Mouse (Mus musculus) heart, postnatal 25 days (tissue): Measurements from ENCODE around the gene Pck1. TPM values are rescaled to one million over a fixed set of nuclear protein-coding genes. Genes with fewer than 3 reads are reported as not detected.

Experiments used
- DNase-seq: peaks from one replicate; pipeline ENCODE4 v3.0.0; 2022; ENCODE audit warnings: low spot score
- intact Hi-C: fragments of 180-260 bp; cut with DNase I; formaldehyde crosslinking; loops from one replicate; pipeline ENCODE4 v1.15.1; 2025
- total RNA-seq, 2 experiments: library from RNA; stranded (reverse); gene quantifications; 2 replicates each; pipeline ENCODE4 v1.2.3; 2021

Pck1 gene
- total RNA-seq, 2 experiments from 2014 or later: 10.1 to 16.0 TPM

DNA sequence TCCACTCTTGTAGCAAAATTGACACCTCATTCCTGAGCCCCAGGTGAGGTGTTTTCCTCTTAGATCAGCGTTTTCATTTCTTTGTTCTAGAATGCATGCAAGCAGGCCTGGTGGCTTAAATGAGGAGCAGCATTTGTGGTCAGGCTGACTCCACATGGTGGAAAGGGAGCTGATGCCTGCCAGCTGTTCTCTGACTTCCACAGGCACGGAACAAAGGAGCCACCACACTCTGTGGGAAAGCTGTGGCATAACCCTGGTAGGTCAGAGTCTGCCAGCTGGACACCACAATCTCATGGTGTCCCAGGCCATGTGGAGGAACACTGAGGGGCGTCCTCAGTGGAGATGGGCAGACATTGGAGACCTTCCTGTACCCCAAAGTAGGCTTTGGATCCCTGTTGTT, 7.0 kb upstream of the Pck1 start:
- intact Hi-C loops: no loop called here

DNA sequence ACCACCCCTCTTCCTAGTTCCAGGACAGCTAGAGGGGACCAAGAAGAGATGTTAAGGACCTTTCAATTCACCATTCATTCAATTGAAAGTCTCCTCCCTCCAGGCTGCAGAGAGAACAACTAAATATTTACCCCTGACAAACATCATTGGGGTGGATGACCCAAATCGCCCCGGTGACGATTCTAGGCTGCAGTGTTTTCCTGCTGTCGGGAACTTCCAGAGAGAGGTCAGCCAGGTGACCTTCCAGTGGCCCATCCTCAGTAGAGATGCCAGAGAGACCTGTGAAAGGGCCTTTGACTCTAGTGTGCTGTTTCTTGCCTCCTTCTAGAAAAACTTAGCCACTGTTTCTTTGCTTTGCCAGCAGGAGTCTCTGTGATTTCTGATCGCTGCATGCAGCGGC, 6.1 kb upstream of the Pck1 start:
- DNase-seq: no peak
- intact Hi-C loops: no loop called here

More for the DNA sequence above, 7.0 kb upstream of the Pck1 start:
- no peak for DNase-seq

DNA sequence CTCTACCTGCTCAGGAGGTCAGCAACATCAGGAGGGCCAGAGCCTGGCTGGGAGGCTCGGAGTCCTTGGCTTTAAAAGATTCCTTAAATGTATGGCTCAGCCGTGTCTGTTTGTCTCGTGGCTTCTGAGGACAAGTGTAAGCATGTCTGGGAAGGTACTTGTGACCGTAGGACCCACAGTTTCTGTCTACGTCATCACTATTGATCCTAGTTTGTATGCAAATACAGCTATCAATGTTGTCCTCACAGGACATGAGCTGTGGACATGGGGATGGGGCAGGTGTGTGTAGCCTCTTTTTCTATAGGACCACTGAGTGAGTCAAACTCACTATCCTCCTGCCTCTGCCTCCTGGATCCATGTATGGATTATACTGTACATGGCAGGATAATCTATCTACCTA, 4.8 kb upstream of the Pck1 start:
- intact Hi-C loops: no loop called here
- DNase-seq: no peak

DNA sequence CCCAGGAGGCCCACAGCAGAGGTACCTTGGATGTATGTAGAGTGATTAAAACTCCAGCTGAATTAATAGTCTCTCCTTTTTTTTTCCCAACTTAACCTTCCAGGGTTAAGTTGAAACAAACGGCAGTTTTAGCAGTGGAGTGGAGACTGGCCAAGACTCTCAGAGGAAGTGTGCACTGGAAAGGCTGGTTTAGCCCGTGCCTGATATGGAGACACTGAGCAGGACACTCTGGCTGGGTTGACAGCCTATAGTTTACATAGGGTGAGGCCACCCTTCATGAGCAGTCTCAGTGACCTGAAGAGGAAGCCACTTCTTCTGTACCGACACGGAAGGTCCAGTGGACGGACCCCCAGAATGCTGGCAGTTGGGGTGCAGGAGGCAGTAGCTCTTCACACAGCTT, 1.5 kb upstream of the Pck1 start:
- intact Hi-C loops: no loop called here
- DNase-seq: no peak

DNA sequence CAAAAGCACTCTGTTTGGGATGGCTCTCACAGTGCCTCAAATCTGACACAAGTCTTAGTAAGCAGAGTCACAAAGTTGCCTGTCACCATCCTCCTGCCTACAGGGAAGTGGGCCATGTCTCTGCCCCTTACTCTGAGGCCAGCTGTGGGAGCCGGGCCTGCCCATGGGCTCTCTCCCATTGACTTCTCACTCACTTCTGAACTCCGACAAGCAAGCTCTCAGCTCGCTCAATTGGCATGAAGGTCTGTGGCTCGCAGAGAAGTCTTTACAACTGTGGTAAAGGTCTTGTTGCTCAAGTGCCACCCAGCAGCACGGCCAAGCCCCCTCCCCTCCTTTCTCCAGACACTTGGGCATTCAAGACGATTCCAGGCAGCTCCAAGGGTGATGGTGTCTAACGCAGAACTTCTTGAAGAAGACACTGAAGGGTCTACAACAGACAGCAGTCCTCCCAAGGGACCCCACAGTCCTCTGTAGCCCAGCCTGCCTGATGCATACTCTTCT, 1.0 kb upstream of the Pck1 start:
- DNase-seq: no peak
- intact Hi-C loops: no loop called here

DNA sequence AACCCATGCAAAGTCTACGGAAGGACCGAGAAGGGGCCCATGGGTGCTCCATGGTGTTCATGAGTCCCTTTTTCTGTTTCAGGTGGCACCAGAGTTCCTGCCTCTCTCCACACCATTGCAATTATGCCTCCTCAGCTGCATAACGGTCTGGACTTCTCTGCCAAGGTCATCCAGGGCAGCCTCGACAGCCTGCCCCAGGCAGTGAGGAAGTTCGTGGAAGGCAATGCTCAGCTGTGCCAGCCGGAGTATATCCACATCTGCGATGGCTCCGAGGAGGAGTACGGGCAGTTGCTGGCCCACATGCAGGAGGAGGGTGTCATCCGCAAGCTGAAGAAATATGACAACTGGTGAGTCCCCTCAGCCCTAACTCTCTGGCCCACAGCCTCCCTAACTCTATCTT, 418 bp downstream of the Pck1 start:
- intact Hi-C loops: no loop called here

DNA sequence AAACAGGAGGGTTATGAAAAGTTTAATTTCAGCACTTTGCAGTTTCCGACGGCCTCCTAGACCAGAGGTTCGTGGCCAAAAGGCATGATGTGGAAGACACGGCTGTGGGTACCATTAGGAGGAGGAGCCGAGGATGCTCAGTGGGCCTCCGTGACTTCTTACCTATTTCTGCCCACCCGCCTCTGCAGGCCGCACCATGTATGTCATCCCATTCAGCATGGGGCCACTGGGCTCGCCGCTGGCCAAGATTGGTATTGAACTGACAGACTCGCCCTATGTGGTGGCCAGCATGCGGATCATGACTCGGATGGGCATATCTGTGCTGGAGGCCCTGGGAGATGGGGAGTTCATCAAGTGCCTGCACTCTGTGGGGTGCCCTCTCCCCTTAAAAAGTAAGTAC, 1.7 kb downstream of the Pck1 start:
- DNase-seq: no peak
- intact Hi-C loops: no loop called here

More for the DNA sequence above, 418 bp downstream of the Pck1 start:
- no peak for DNase-seq

DNA sequence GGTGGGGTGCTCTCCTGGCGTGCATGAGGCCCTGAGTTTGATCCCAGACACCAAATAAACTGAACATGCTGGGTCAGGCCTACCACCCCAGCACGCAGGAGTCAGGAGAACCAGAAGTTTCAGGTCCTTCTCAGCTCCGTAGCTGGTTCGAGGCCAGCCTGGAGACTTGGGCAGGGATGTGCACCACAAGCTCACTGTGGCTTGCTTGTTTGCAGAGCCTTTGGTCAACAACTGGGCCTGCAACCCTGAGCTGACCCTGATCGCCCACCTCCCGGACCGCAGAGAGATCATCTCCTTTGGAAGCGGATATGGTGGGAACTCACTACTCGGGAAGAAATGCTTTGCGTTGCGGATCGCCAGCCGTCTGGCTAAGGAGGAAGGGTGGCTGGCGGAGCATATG, 2.1 kb downstream of the Pck1 start:
- DNase-seq: no peak
- intact Hi-C loops: no loop called here

DNA sequence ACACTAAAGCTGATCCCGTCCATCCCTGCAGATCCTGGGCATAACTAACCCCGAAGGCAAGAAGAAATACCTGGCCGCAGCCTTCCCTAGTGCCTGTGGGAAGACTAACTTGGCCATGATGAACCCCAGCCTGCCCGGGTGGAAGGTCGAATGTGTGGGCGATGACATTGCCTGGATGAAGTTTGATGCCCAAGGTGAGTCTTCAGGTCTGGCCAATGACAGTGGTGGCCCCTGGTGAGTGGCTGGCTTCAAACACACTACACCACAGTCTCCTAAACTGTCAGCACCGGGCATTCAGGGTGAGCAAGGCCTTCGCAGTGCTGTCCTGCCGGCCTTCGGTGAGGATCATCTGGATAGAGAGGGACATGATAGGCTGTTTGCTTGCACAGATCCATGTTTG, 3.1 kb downstream of the Pck1 start:
- DNase-seq: no peak
- intact Hi-C loops: no loop called here

DNA sequence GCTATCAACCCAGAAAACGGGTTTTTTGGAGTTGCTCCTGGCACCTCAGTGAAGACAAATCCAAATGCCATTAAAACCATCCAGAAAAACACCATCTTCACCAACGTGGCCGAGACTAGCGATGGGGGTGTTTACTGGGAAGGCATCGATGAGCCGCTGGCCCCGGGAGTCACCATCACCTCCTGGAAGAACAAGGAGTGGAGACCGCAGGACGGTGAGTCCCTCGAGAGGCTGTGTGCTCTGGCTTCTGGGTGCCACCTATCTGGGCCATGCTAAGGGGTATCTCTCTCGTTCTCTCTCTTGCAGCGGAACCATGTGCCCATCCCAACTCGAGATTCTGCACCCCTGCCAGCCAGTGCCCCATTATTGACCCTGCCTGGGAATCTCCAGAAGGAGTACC, 4.1 kb downstream of the Pck1 start:
- intact Hi-C loops: no loop called here
- no peak for DNase-seq

DNA sequence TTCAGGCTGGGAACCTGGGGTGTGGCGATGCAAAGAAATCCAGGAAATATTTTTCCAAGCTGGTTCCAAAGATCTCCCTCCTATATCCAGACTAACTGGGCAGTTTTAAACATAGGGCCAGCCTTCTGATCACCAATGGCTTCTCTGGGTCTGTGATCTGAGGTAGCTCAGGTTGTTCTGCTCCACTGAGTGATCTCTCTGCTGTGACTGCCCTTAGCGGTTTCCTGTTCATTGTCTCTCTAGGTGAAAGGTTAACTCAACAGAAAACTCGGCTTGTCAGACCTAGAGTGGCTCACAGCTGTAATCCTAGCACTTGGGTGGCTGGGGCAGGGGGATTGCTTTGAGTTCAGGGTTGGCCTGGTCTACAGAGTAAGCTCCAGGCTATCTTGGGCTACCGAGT, 4.5 kb downstream of the Pck1 start:
- intact Hi-C loops: no loop called here
- DNase-seq: no peak

DNA sequence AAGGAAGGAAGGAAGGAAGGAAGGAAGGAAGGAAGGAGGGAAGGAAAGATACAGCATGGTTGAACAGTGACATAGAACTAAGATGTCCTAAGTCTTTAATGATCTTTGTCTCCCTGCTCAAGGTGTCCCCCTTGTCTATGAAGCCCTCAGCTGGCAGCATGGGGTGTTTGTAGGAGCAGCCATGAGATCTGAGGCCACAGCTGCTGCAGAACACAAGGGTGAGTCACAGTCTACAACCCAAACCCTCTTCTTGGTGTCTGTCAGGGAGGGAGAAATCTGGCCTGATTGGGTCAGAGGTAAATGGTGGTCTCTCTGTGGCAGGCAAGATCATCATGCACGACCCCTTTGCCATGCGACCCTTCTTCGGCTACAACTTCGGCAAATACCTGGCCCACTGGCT, 5.0 kb downstream of the Pck1 start:
- intact Hi-C loops: no loop called here
- no peak for DNase-seq

DNA sequence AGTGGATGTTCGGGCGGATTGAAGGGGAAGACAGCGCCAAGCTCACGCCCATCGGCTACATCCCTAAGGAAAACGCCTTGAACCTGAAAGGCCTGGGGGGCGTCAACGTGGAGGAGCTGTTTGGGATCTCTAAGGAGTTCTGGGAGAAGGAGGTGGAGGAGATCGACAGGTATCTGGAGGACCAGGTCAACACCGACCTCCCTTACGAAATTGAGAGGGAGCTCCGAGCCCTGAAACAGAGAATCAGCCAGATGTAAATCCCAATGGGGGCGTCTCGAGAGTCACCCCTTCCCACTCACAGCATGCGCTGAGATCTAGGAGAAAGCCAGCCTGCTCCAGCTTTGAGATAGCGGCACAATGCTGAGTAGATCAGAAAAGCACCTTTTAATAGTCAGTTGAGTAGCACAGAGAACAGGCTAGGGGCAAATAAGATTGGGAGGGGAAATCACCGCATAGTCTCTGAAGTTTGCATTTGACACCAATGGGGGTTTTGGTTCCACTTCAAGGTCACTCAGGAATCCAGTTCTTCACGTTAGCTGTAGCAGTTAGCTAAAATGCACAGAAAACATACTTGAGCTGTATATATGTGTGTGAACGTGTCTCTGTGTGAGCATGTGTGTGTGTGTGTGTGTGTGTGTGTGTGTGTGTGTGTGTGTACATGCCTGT, 5.7 kb downstream of the Pck1 start:
- intact Hi-C loops: no loop called here
- DNase-seq: no peak

DNA sequence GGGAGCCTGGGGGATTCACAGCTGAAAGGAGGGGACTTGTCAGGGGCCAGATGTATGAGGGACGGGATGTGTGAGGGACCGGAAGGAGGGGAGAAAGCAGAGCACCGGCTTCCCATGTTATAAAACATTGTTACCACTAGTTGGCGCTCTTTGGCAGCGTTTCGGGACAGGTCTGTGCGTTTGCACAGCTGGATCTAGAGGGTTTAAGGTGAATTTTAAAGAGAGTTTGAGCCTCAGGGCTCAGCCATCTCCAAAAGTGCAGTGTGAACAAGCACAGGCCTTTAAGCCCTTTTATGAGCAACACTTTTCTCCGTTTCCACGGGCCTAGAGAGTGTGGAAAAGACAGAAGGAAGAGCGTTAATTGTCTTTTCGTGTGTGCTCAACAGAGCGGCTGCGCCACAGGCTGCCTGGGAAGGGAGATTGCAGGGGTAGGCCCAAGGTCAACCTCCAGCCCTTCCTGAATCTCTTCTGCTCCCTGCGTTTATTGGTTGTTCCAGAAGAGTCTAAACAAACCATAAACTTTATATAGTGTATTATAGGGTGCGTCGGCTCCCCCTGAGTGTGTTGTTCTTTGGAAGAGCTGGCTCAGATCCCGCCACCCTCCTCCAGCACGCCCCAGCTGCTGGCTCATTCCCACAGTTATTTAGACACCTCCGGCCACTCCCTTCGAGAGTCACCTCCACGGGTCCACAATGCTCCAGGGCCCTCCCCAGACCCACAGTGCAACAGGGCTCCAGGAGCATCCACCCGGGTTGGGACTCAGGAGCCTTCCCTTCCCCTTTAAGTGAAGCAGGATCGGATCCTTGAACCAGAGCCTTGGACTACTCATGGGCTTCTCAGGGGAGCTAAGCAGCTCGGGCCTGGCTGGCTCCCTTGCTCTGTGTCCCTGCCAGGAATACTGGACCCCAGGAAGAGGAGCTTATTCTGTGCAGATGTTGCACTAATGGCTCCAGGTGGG, 6.8 kb downstream of the Pck1 start:
- intact Hi-C loops: no loop called here
- DNase-seq: no peak

DNA sequence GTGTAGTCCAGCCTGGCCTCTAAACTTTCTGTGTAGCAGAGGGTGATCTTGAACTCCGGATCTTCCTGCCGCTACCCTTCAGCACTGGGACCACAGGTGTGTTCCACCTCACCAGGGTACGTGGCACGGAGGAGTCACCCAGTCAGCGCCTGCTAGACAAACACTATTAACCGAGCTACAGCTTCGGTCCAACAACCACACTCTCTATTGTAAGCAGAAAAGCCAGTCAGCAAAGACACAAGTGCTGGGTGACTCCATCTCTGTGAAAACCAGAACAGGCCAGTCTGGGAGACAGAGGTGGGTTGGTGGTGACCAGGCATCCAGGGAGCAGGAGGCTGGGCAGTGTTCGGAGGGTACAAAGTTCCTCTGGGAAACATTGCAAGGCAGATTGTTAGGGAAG, 10.5 kb downstream of the Pck1 start:
- no peak for DNase-seq
- intact Hi-C loops: no loop called here

DNA sequence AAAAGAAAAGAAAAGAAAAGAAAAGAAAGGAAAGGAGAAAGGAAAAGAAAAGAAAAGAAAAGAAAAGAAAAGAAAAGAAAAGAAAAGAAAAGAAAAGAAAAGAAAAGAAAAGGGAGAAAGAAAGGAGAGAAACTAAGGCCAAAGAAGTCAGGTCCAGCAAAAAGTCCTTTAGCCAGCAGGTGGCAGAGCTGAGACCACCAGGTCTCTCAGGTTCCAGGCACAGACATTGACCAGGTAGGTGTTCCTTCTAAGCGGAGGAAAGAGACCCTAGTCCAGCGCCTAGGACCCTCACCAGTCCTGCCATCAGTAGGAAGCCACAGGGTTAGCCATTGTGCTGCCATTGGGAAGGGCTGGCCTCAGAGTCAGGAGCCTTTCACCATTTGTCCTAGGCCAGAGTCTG, 11.5 kb downstream of the Pck1 start:
- intact Hi-C loops: loop anchor here (2.0 kb wide), 1 partner anchor 20 kb away; no protein-coding TSS in a partner anchor
- no peak for DNase-seq

DNA sequence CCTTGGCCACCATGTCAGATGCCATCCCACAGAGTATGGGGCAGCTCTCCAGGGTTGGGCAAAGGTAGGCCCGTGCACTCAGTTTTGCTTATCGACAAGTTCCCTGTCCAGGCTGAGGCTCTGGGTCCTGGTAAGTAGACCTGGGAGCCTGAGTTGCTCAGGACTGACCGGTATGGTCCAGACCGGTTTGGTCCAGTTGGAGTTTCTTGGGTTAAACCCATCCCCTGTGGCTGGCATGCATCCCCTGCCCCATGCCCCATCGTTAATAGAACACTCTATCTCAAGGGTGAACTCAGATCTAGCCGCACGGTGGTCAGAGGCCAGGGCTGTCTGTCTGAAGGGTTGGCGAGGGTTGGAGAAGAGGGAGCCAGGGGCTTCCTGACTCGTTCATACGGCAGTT, 12.1 kb downstream of the Pck1 start:
- DNase-seq: no peak
- intact Hi-C loops: loop anchor here (2.0 kb wide), 1 partner anchor 20 kb away; no protein-coding TSS in a partner anchor

DNA sequence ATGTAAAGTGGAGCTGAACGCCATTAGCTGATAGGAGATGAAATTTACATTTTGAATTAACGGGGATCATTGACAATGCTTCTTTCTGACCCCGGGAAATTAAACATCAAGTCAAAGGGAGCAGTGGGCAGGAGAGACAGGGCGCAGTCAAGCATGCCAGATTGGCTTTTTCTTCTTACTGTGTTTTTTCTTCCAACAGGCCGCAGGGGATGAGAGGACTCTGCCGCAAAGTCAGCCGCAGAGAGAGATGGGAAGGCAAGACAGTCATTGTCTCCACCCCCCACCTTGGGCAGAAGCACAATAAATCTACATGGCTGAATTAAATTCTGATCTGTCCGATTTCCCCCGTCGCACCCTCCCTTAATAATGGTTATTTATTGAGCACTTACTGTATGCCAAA, 12.5 kb downstream of the Pck1 start:
- intact Hi-C loops: loop anchor here (2.0 kb wide), 1 partner anchor 19 kb away; no protein-coding TSS in a partner anchor

DNA sequence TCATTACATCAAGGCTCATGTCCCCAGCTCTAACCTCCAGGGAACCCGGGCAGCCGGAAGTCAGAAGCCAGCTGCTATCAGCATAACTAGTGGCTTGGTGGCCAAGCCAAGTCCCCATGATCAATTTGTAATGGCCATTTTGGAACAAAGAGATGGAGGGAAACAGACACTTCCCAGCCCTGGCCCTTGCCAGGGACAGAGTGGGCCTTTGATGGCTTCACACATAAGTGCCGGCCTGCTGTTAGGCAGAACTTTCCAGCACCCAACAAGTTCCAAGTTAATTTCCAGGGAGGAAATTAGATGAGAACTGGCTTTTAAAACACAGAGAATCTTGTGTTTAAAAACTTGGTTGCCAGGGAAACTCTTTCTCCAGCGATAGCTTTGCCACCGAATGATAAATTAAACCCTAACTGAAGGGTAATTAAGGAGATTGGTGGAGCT, 15.6 kb downstream of the Pck1 start:
- intact Hi-C loops: no loop called here
- peak; percentile 65 for DNase-seq

More for the DNA sequence above, 12.5 kb downstream of the Pck1 start:
- DNase-seq: no peak

DNA sequence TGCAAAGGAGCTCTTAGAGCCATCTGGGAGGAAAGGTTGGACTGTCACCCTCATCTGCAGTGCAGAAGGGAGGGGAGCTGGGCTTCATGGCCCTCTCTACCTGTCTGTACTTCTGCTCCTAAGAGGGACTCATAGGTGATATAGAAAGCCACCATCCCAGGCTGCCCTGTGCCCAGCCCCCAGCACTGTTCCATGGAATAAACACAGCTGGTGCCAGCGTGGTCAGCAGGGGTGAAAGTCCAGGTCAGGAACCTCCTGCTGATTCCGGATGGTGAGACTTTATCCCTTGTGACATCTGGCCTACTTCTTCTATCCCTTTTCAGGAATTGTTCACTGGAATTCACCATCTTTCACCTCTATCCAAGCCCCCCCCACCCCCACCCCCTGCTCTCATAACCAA, 17.2 kb downstream of the Pck1 start:
- intact Hi-C loops: no loop called here
- no peak for DNase-seq

DNA sequence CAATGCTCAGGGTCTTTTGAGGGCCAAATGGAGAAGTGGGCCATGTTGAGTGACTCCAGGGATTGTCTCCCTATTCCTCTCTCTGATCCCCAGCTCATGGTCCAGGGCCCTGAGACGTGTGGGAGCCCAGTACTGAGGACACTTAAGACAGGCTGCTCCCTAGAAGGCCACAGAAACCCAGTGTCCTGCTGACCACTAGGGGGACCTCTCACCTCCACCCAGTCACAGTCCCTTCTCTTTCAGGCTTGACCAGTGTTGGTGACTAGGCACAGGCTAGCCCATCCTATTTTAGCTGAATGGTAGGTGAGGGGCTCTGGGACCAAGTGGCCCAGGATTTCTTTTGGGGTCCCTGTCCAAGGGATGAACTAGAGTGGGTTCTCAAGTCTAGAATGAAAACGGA, 17.9 kb downstream of the Pck1 start:
- DNase-seq: no peak
- intact Hi-C loops: no loop called here
